Mouse (Mus musculus) testis, adult 2 months (tissue): ENCODE measurements around the gene Slc9a3r1. TPM values are rescaled to one million over a fixed set of nuclear protein-coding genes. Genes with fewer than 3 reads are reported as not detected.
A peak's percentile ranks its signal among the peaks of the same experiment; 100 is the strongest.

Experiments
- H3K27ac ChIP-seq: fragments of 200-500 bp; 2 replicates; pipeline ENCODE4 v1.5.1; 2012; ENCODE audit warnings: low read depth, low read length; ENCODE audit not compliant: control insufficient read depth, insufficient read depth
- H3K27me3 ChIP-seq: fragments of 200-500 bp; 2 replicates; pipeline ENCODE4 v1.6.1; 2012; ENCODE audit warnings: mild to moderate bottlenecking, low read length, moderate library complexity; ENCODE audit not compliant: control insufficient read depth, insufficient read depth
- H3K36me3 ChIP-seq: fragments of 200-500 bp; 2 replicates; pipeline ENCODE4 v1.6.1; 2012; ENCODE audit warnings: mild to moderate bottlenecking, low read length; ENCODE audit not compliant: control insufficient read depth, insufficient read depth
- H3K4me1 ChIP-seq: fragments of 200-500 bp; 2 replicates; pipeline ENCODE4 v1.6.1; 2012; ENCODE audit warnings: low read length; ENCODE audit not compliant: control insufficient read depth, insufficient read depth
- H3K4me3 ChIP-seq: fragments of 200-500 bp; 2 replicates; pipeline ENCODE4 v1.5.1; 2012; ENCODE audit warnings: low read depth, mild to moderate bottlenecking, low read length, moderate library complexity, mixed read lengths; ENCODE audit not compliant: control insufficient read depth
- CTCF ChIP-seq: fragments of 200-500 bp; IDR thresholded peaks from 2 replicates; pipeline ENCODE4 v1.5.1; 2012; ENCODE audit warnings: low read depth, mild to moderate bottlenecking, inconsistent platforms, low read length, moderate library complexity; ENCODE audit not compliant: control insufficient read depth, insufficient read depth, insufficient replicate concordance
- POLR2A ChIP-seq: fragments of 200-500 bp; IDR thresholded peaks from 2 replicates; pipeline ENCODE4 v1.6.1; 2012; ENCODE audit warnings: low read depth, mild to moderate bottlenecking, inconsistent platforms, low read length, moderate library complexity; ENCODE audit not compliant: control insufficient read depth
- polyA plus RNA-seq: library from polyadenylated mRNA; depleted of rRNA; stranded (reverse); fragments of >200 nt; gene quantifications from 2 replicates; pipeline ENCODE4 v1.2.3, GENCODE M21; 2012

Gene Slc9a3r1
- polyA plus RNA-seq, 1 experiment: 21.2 TPM

GRCm38 (mm10) chr11:115164341-115164975 is 1.3 kb downstream of the Slc9a3r1 start:
- peak overlapping the region; percentile 88 for H3K4me3 ChIP-seq
- H3K36me3 ChIP-seq: no peaks in the 10 kb centered on the region
- H3K27me3 ChIP-seq: peaks cover 2% of the 10 kb centered on the region
- no peak overlapping the region for H3K27ac ChIP-seq
- peaks cover 22% of the 10 kb centered on the region for H3K4me1 ChIP-seq
- no peak for TF ChIP-seq CTCF
- no peak for TF ChIP-seq POLR2A

DNA sequence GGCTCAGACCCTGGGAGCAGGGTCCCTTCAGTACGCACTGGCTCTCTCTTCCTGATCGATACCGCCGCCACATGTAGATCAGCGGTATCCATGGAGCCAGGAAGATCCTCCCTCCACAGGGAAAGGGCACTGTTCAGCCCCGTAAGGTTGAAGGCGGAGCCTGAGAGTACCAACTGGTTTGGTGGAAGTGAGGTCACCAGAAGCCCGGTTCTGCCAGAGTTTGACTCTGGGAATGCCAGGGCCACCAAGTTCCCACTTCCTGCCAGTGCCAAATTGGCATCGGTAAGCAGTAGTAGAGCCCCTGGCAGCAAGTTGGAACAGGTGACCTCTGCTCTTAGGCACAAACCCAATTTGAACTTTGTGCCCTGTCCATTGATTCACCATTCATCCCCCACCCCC is 1.8 kb downstream of the Slc9a3r1 start:
- Histone ChIP-seq H3K4me1 (peaks cover 22% of the 10 kb centered on the region), H3K36me3 (no peaks in the 10 kb centered on the region), H3K27ac (no peak overlapping the region), H3K27me3 (peaks cover 2% of the 10 kb centered on the region), H3K4me3 (peak overlapping the region; percentile 88)
- TF ChIP-seq CTCF (no peak), POLR2A (no peak)

- H3K4me1 ChIP-seq: peaks cover 17% of the 10 kb centered on the region
- H3K27ac ChIP-seq: no peak overlapping the region
- peaks cover 2% of the 10 kb centered on the region for H3K27me3 ChIP-seq
- no peak for TF ChIP-seq CTCF
- TF ChIP-seq POLR2A: no peak
- H3K4me3 ChIP-seq: no peak overlapping the region
- no peaks in the 10 kb centered on the region for H3K36me3 ChIP-seq
Observed at GRCm38 (mm10) chr11:115166776-115167175, 3.6 kb downstream of the Slc9a3r1 start.

DNA sequence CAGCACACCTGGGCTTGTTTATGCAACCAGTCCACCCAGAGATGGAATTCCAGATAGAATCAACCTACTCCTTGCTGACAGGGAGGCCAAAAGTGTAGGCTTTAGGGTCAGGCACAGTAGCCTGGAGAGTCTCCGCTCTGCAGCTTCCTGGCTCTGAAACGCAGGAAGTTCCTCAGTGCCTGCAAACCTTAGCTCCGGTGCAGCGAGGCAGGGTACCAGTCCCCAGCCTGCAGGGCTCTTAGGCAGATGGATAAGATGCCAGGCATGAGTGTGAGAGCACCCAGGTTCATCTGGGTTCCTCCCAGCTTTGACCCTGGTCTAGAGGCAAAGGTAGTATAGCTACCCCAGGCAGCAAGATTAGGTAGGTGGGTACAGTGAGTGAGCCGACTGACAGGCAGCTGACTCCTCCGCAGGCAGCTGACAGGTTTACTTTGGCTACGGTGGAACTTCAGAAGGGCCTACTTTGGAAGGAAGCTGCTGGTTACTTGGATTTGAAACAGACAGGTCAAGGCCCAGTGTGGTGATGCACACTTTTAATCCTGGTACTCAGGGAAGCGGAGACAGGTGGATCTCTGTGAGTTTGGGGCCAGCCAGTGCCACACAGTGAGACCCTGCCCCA is 4.6 kb downstream of the Slc9a3r1 start:
- Histone ChIP-seq H3K27ac (no peak overlapping the region), H3K27me3 (peaks cover 2% of the 10 kb centered on the region), H3K36me3 (no peaks in the 10 kb centered on the region), H3K4me1 (peaks cover 14% of the 10 kb centered on the region), H3K4me3 (no peak overlapping the region)
- TF ChIP-seq CTCF (no peak), POLR2A (no peak)

DNA sequence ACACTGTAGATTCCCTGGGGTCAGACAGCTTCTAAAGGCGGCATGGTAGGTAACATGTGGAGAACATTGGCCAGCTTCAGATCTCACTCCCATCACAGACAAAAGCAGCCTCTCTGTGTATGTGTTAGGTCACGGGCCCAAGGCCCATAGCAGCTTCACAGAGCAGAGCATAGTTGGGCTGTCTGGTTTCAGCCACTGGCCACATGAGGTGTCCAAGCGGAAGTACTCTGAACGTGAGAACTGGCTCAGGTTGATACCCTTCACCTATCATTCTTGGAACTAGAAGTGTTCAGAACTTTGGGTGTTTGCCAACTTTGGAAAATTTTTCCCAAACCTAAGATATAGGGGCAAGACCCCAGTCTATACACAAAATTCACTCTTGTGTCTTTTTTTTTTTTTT is 6.3 kb downstream of the Slc9a3r1 start:
- Histone ChIP-seq H3K27me3 (peaks cover 2% of the 10 kb centered on the region), H3K27ac (no peak overlapping the region), H3K4me3 (no peak overlapping the region), H3K4me1 (peaks cover 9% of the 10 kb centered on the region), H3K36me3 (no peaks in the 10 kb centered on the region)
- TF ChIP-seq CTCF: no peak
- no peak for TF ChIP-seq POLR2A

DNA sequence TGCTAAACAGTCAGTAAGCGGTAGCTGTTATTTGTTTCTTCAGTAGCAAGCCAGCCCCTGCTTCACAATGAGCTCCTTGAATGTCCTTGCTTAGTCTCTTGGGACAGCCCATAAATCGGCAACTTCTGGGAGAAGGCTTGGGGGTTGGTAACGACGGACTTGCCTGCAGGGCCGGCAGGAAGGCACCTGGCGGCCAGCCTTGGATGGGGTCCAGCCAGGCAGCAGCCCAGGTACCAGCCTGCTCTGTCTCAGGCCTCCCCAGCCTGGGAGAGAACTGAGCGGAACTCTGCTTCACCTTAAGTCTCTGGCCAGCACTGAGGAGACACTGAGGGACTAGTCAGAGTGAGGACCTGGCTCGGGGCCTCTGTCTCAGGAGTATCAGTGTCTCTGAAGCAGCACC is 8.0 kb downstream of the Slc9a3r1 start:
- Histone ChIP-seq H3K27me3 (no peaks in the 10 kb centered on the region), H3K27ac (no peak overlapping the region), H3K36me3 (no peaks in the 10 kb centered on the region), H3K4me1 (peaks cover 2% of the 10 kb centered on the region; the same call in 1 of the 2 replicates), H3K4me3 (no peak overlapping the region)
- TF ChIP-seq POLR2A (no peak), CTCF (no peak)

DNA sequence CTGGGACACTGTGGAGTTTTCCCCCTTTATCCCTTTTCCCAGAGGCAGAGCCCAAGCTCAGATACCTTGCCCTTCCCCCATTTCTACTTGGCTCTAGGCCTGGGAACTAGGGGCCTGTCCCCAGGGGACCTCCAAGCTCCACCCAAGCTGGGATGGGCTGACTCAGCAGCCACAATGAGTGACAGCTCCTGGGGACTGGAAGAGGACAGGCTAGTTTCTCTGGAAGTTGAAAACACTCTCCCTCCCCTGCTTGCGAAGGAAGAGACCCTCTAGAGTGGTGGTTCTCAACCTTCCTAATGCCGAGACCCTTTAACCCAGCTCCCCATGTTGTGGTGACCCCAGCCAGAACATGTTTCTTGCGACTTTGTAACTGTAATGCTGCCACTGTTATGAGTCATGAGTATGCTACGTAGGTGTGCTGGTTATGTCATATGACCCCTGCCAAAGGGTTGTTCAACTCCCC is 9.7 kb downstream of the Slc9a3r1 start:
- H3K4me3 ChIP-seq: no peak overlapping the region
- no peak for TF ChIP-seq POLR2A
- no peak for TF ChIP-seq CTCF
- peaks cover 4% of the 10 kb centered on the region; the same call in 1 of the 2 replicates for H3K4me1 ChIP-seq
- H3K36me3 ChIP-seq: no peaks in the 10 kb centered on the region
- H3K27me3 ChIP-seq: no peaks in the 10 kb centered on the region
- H3K27ac ChIP-seq: no peak overlapping the region
